Mouse (Mus musculus) liver, embryonic 16.5 days (tissue): ENCODE results near the gene Olfr18. TPM values are rescaled to one million over a fixed set of nuclear protein-coding genes. Genes with fewer than 3 reads are reported as not detected.

ENCODE experiments used
- ATAC-seq: fragments of 200-750 bp; cut with Nextera tagmentation; 2 replicates; pipeline ENCODE4 v1.8.0; 2017; ENCODE audit warnings: low read depth, mild to moderate bottlenecking, moderate number of reproducible peaks, moderate library complexity
- H3K27ac ChIP-seq: fragments of 300-500 bp; sonication (generic); 2 replicates; pipeline ENCODE4 v1.5.1; 2014; ENCODE audit warnings: mild to moderate bottlenecking, low read length
- H3K27me3 ChIP-seq: fragments of 300-500 bp; sonication (generic); 2 replicates; pipeline ENCODE4 v1.6.1; 2014; ENCODE audit warnings: low read depth, low read length, mixed read lengths; ENCODE audit not compliant: control insufficient read depth, insufficient read depth
- H3K36me3 ChIP-seq: fragments of 300-500 bp; sonication (generic); 2 replicates; pipeline ENCODE4 v1.6.1; 2014; ENCODE audit warnings: mild to moderate bottlenecking; ENCODE audit not compliant: control insufficient read depth, insufficient read depth
- H3K4me1 ChIP-seq: fragments of 300-500 bp; sonication (generic); 2 replicates; pipeline ENCODE4 v1.6.1; 2014; ENCODE audit warnings: low read depth, low read length, mixed read lengths; ENCODE audit not compliant: control insufficient read depth
- H3K4me2 ChIP-seq: fragments of 300-500 bp; sonication (generic); 2 replicates; pipeline ENCODE4 v1.6.1; 2014; ENCODE audit warnings: low read depth, low read length, mixed read lengths
- H3K4me3 ChIP-seq: fragments of 300-500 bp; sonication (generic); 2 replicates; pipeline ENCODE4 v1.5.1; 2014; ENCODE audit warnings: low read depth, mild to moderate bottlenecking, low read length
- H3K9ac ChIP-seq: fragments of 300-500 bp; sonication (generic); 2 replicates; pipeline ENCODE4 v1.6.1; 2014; ENCODE audit warnings: low read depth, low read length
- H3K9me3 ChIP-seq: fragments of 300-500 bp; sonication (generic); replicated peaks from 2 replicates; pipeline ENCODE4 v1.6.1; 2016; ENCODE audit warnings: low read length; ENCODE audit not compliant: control insufficient read depth
- WGBS: fragments of 180-500 bp; shearing (Covaris S2); extraction: QIAGEN DNeasy Blood & Tissue Kit; methylation state at CpG from one replicate; pipeline ENCODE4 v1.1.7; 2014; ENCODE audit not compliant: insufficient replicate concordance; 5-methylcytosine and 5-hydroxymethylcytosine counted together
- polyA plus RNA-seq: library from polyadenylated mRNA; unstranded; fragments of >200 nt; fragmentation: Nextera tagmentation; extraction: Ambion mirVana; gene quantifications from 2 replicates; pipeline ENCODE4 v1.2.1, GENCODE M21; 2015

Olfr18 gene
- polyA plus RNA-seq, 1 experiment from 2014 or later = not detected

GRCm38 (mm10) chr9:20282051-20282450, 53.8 kb downstream of the Olfr18 start, which contains the start of gene Olfr39:
TSS of gene Olfr39 (plus strand) at chr9:20282351.
- Histone ChIP-seq H3K27ac (no peak within 1 kb of the TSS), H3K9me3 (no peaks in the 10 kb centered on the region), H3K4me2 (no peak within 1 kb of the TSS), H3K9ac (no peak within 1 kb of the TSS), H3K4me3 (no peak within 1 kb of the TSS), H3K4me1 (no peaks in the 10 kb centered on the region), H3K27me3 (no peaks in the 10 kb centered on the region), H3K36me3 (no peaks in the 10 kb centered on the region)
- no peak for ATAC-seq
- WGBS = 58% methylated on average over 1 of the region's 1 CpGs

Other genes with a start within 250 kb of the Olfr18 start
- not detected in 2 replicates for gene Olfr868, start 237.5 kb downstream of the Olfr18 start, polyA plus RNA-seq
- gene Olfr869, start 207.1 kb downstream of the Olfr18 start, polyA plus RNA-seq = not detected in 2 replicates
- gene Olfr870, start 162.0 kb downstream of the Olfr18 start, polyA plus RNA-seq = not detected in 2 replicates
- gene Olfr871, start 123.9 kb downstream of the Olfr18 start, polyA plus RNA-seq = not detected in 2 replicates
- not detected in 2 replicates for gene Olfr872, start 99.0 kb downstream of the Olfr18 start, polyA plus RNA-seq
- not detected in 2 replicates for gene Olfr39, start 53.7 kb downstream of the Olfr18 start, polyA plus RNA-seq
- gene Olfr873, start 37.6 kb downstream of the Olfr18 start, polyA plus RNA-seq = not detected in 2 replicates
- gene Zfp560, start 49.1 kb upstream of the Olfr18 start, polyA plus RNA-seq = 7.8 and 9.6 TPM in 2 replicates
- gene Zfp26, start 124.1 kb upstream of the Olfr18 start, polyA plus RNA-seq = 3.8 and 4.7 TPM in 2 replicates
- gene Zfp426, start 156.7 kb upstream of the Olfr18 start, polyA plus RNA-seq = 6.4 and 8.4 TPM in 2 replicates
- gene Zfp266, start 185.3 kb upstream of the Olfr18 start, polyA plus RNA-seq = 12.0 and 13.5 TPM in 2 replicates
- 2.0 and 2.1 TPM in 2 replicates for gene Zfp846, start 245.2 kb upstream of the Olfr18 start, polyA plus RNA-seq